In genomic region chr2:35831904-35832581, GRCm38 (mm10) we compare ENCODE assay signal across 15 mouse cellular contexts.
DNase-seq lines count a peak whose midpoint lies in the region; ATAC-seq and TF ChIP-seq lines count a peak whose summit lies in the region.
"Had no signal": no experiment of that assay in that cellular context is flagged by ENCODE, and none has a peak within 500 bp of the region (broad histone marks: within the 10 kb centered on the region; RNA-seq: fewer than 3 reads in every experiment).

No protein-coding gene starts in this region.

- 79% methylated on average over 10 of the region's 10 CpGs for WGBS in intestine, embryonic 15.5 days
- 85% methylated on average over 10 of the region's 10 CpGs for WGBS in intestine, postnatal 0 days
- 23% methylated on average over 10 of the region's 10 CpGs for WGBS in liver, embryonic 14.5 days (ENCODE audit: insufficient replicate concordance)
- 81% methylated on average over 10 of the region's 10 CpGs for WGBS in hindbrain, embryonic 12.5 days

- H3K9ac ChIP-seq in intestine, embryonic 15.5 days, result no peak overlapping the region
- no peak overlapping the region for H3K9ac ChIP-seq in intestine, postnatal 0 days (ENCODE audit: low read depth, low read length)
- H3K9ac ChIP-seq in liver, embryonic 14.5 days (replicated peaks), result no peak overlapping the region
- H3K9ac ChIP-seq in hindbrain, embryonic 12.5 days, result no peak overlapping the region
- H3K9ac ChIP-seq: hindbrain, embryonic 13.5 days; limb, embryonic 15.5 days; midbrain, embryonic 15.5 days had no signal

- DNase-seq in gastrocnemius, adult 2 months, result no peak
- DNase-seq in gastrocnemius, postnatal 36 days, result no peak
- DNase-seq in c-Kit-positive CD71-positive TER-119-positive erythroid progenitor cells, embryonic 14.5 days (ENCODE audit: low spot score), result peak; percentile 9
- DNase-seq in liver, embryonic 14.5 days (ENCODE audit: low read depth in 3 of 3, low spot score in 3 of 3), result no peak
- DNase-seq in right cerebral cortex, postnatal 25 days, result no peak
- DNase-seq: cerebellum, adult 11 months; cerebellum, postnatal 25 days had no signal

- no peak overlapping the region for H3K4me2 ChIP-seq in intestine, embryonic 15.5 days (replicated peaks)
- H3K4me2 ChIP-seq in intestine, postnatal 0 days (replicated peaks; ENCODE audit: low read depth), result no peak overlapping the region
- peak overlapping the region; percentile 20; the same call in 1 of the 2 replicates for H3K4me2 ChIP-seq in liver, embryonic 14.5 days (ENCODE audit: low read depth)
- no peak overlapping the region for H3K4me2 ChIP-seq in hindbrain, embryonic 12.5 days (replicated peaks)
- H3K4me2 ChIP-seq: hindbrain, embryonic 13.5 days; limb, embryonic 15.5 days; midbrain, embryonic 15.5 days had no signal

- peaks cover 9% of the 10 kb centered on the region for H3K4me1 ChIP-seq in intestine, embryonic 15.5 days (replicated peaks)
- no peaks in the 10 kb centered on the region for H3K4me1 ChIP-seq in intestine, postnatal 0 days (replicated peaks; ENCODE audit: control insufficient read depth, insufficient read depth, low read length)
- peaks cover 22 to 45% of the 10 kb centered on the region in 2 experiments for H3K4me1 ChIP-seq in liver, embryonic 14.5 days (replicated peaks; ENCODE audit: control insufficient read depth in 2 of 2, insufficient read depth in 2 of 2, low read length in 1 of 2)
- H3K4me1 ChIP-seq in hindbrain, embryonic 12.5 days, result no peaks in the 10 kb centered on the region
- H3K4me1 ChIP-seq: midbrain, embryonic 15.5 days had no signal

- TF ChIP-seq EP300 in liver, embryonic 14.5 days (IDR thresholded peaks at IDR 0.05; ENCODE audit: low read depth), result no peak

- H3K36me3 ChIP-seq in intestine, embryonic 15.5 days, result no peaks in the 10 kb centered on the region
- no peaks in the 10 kb centered on the region for H3K36me3 ChIP-seq in intestine, postnatal 0 days (ENCODE audit: control insufficient read depth, insufficient read depth)
- no peaks in the 10 kb centered on the region for H3K36me3 ChIP-seq in liver, embryonic 14.5 days (replicated peaks; ENCODE audit: control insufficient read depth, insufficient read depth, low read depth)
- no peaks in the 10 kb centered on the region for H3K36me3 ChIP-seq in hindbrain, embryonic 12.5 days
- H3K36me3 ChIP-seq: hindbrain, embryonic 13.5 days; limb, embryonic 15.5 days; midbrain, embryonic 15.5 days had no signal

- TF ChIP-seq CTCF in gastrocnemius, adult 2 months (IDR thresholded peaks at IDR 0.05), result no peak
- TF ChIP-seq CTCF in intestine, postnatal 0 days (IDR thresholded peaks at IDR 0.05; ENCODE audit: low read depth), result no peak
- no peak for TF ChIP-seq CTCF in liver, embryonic 14.5 days (IDR thresholded peaks at IDR 0.05; ENCODE audit: low read depth)

- no peak overlapping the region for H3K4me3 ChIP-seq in gastrocnemius, adult 2 months
- H3K4me3 ChIP-seq in intestine, embryonic 15.5 days (replicated peaks), result no peak overlapping the region
- no peak overlapping the region for H3K4me3 ChIP-seq in intestine, postnatal 0 days (ENCODE audit: low read depth, low read length)
- no peak overlapping the region for H3K4me3 ChIP-seq in liver, embryonic 14.5 days (ENCODE audit: insufficient read depth in 1 of 2, low read depth in 2 of 2, low read length in 2 of 2)
- no peak overlapping the region for H3K4me3 ChIP-seq in hindbrain, embryonic 12.5 days
- H3K4me3 ChIP-seq: hindbrain, embryonic 13.5 days; limb, embryonic 15.5 days; midbrain, embryonic 15.5 days had no signal

- H3K27ac ChIP-seq in gastrocnemius, adult 2 months, result peak overlapping the region; percentile 10; the same call in 1 of the 2 replicates
- H3K27ac ChIP-seq in intestine, embryonic 15.5 days, result no peak overlapping the region
- no peak overlapping the region for H3K27ac ChIP-seq in intestine, postnatal 0 days (ENCODE audit: low read depth, low read length)
- peak overlapping the region; percentile 49 for H3K27ac ChIP-seq in liver, embryonic 14.5 days
- no peak overlapping the region for H3K27ac ChIP-seq in hindbrain, embryonic 12.5 days
- H3K27ac ChIP-seq: hindbrain, embryonic 13.5 days; limb, embryonic 15.5 days; midbrain, embryonic 15.5 days; stomach, postnatal 0 days had no signal

- H3K27me3 ChIP-seq in intestine, embryonic 15.5 days (replicated peaks), result no peaks in the 10 kb centered on the region
- H3K27me3 ChIP-seq in intestine, postnatal 0 days (replicated peaks; ENCODE audit: control insufficient read depth, insufficient read depth, low read length), result no peaks in the 10 kb centered on the region
- no peaks in the 10 kb centered on the region for H3K27me3 ChIP-seq in liver, embryonic 14.5 days (ENCODE audit: control insufficient read depth, insufficient read depth, low read length)
- H3K27me3 ChIP-seq in hindbrain, embryonic 12.5 days, result no peaks in the 10 kb centered on the region
- H3K27me3 ChIP-seq: hindbrain, embryonic 13.5 days; limb, embryonic 15.5 days; midbrain, embryonic 15.5 days; Patski had no signal

- intact Hi-C loops in gastrocnemius, adult 2 months (cut with DNase I), result no loop called here
- intact Hi-C loops in gastrocnemius, postnatal 36 days (cut with DNase I), result no loop called here

- peak; percentile 25; the same call in 1 of the 2 replicates for ATAC-seq in intestine, embryonic 15.5 days
- ATAC-seq in intestine, postnatal 0 days, result no peak
- no peak for ATAC-seq in liver, embryonic 14.5 days (ENCODE audit: insufficient read depth)
- no peak for ATAC-seq in hindbrain, embryonic 12.5 days (ENCODE audit: low FRiP score)
- ATAC-seq: midbrain, embryonic 15.5 days; Patski had no signal

- H3K9me3 ChIP-seq in intestine, embryonic 15.5 days, result no peaks in the 10 kb centered on the region
- 0 out of 2 replicates have a peak, but pooled peaks cover 3% of the 10 kb centered on the region for H3K9me3 ChIP-seq in intestine, postnatal 0 days (ENCODE audit: control insufficient read depth)
- H3K9me3 ChIP-seq in liver, embryonic 14.5 days (ENCODE audit: control insufficient read depth, low read length), result no peaks in the 10 kb centered on the region
- peaks cover 3% of the 10 kb centered on the region; the same call in 1 of the 2 replicates for H3K9me3 ChIP-seq in hindbrain, embryonic 12.5 days (replicated peaks)
- H3K9me3 ChIP-seq: limb, embryonic 15.5 days; midbrain, embryonic 15.5 days had no signal

Comparison
In these comparisons a context has a peak if more than half of its experiments do, and no peak if none do; other contexts are left out.
1. H3K27ac ChIP-seq: peak in gastrocnemius, adult 2 months (single experiment) and liver, embryonic 14.5 days (single experiment); none in intestine, embryonic 15.5 days (single experiment), intestine, postnatal 0 days (single experiment) and hindbrain, embryonic 12.5 days (single experiment).